In genomic region chr7:126921563-126921962, GRCm38 (mm10) we compare ENCODE assay signal across 17 mouse cellular contexts. TPM values are rescaled to one million over a fixed set of nuclear protein-coding genes. Genes with fewer than 3 reads are reported as not detected.
DNase-seq lines count a peak whose midpoint lies in the region; ATAC-seq lines count a peak whose summit lies in the region.
"Had no signal": no experiment of that assay in that cellular context is flagged by ENCODE, and none has a peak within 500 bp of the region (broad histone marks: within the 10 kb centered on the region; RNA-seq: fewer than 3 reads in every experiment).

No protein-coding gene starts in this region.

- no peak for ATAC-seq in kidney, embryonic 15.5 days (replicated peaks; ENCODE audit: low FRiP score)
- ATAC-seq in neural tube, embryonic 11.5 days (ENCODE audit: insufficient read depth, low FRiP score, low TSS enrichment): no peak
- no peak for ATAC-seq in neural tube, embryonic 15.5 days (ENCODE audit: low FRiP score)
- ATAC-seq in kidney, embryonic 14.5 days (ENCODE audit: low FRiP score, low TSS enrichment): no peak
- ATAC-seq: CD4-positive, CD25-positive, alpha-beta regulatory T cell, adult 4 months had no signal

- H3K4me3 ChIP-seq in kidney, embryonic 15.5 days (replicated peaks): no peak overlapping the region
- peak overlapping the region; percentile 4; the same call in 1 of the 2 replicates for H3K4me3 ChIP-seq in neural tube, embryonic 11.5 days (ENCODE audit: low read depth, low read length)
- no peak overlapping the region for H3K4me3 ChIP-seq in neural tube, embryonic 15.5 days (replicated peaks)
- H3K4me3 ChIP-seq in kidney, embryonic 14.5 days (ENCODE audit: low read length): no peak overlapping the region
- H3K4me3 ChIP-seq: embryonic facial prominence, embryonic 13.5 days; hindbrain, embryonic 15.5 days had no signal

- no peaks in the 10 kb centered on the region for H3K9me3 ChIP-seq in kidney, embryonic 15.5 days (replicated peaks)
- H3K9me3 ChIP-seq in neural tube, embryonic 11.5 days (ENCODE audit: control insufficient read depth, low read length): no peaks in the 10 kb centered on the region
- H3K9me3 ChIP-seq in neural tube, embryonic 15.5 days (replicated peaks): no peaks in the 10 kb centered on the region
- no peaks in the 10 kb centered on the region for H3K9me3 ChIP-seq in kidney, embryonic 14.5 days (ENCODE audit: control insufficient read depth, low read length)
- H3K9me3 ChIP-seq: embryonic facial prominence, embryonic 13.5 days; hindbrain, embryonic 15.5 days had no signal

- no peaks in the 10 kb centered on the region for H3K27me3 ChIP-seq in kidney, embryonic 15.5 days
- no peaks in the 10 kb centered on the region for H3K27me3 ChIP-seq in neural tube, embryonic 11.5 days (ENCODE audit: control insufficient read depth, insufficient read depth, low read length)
- no peaks in the 10 kb centered on the region for H3K27me3 ChIP-seq in neural tube, embryonic 15.5 days (replicated peaks)
- no peaks in the 10 kb centered on the region for H3K27me3 ChIP-seq in kidney, embryonic 14.5 days (ENCODE audit: control insufficient read depth, insufficient read depth, low read length)
- H3K27me3 ChIP-seq: embryonic facial prominence, embryonic 13.5 days; hindbrain, embryonic 15.5 days had no signal

- no peaks in the 10 kb centered on the region for H3K36me3 ChIP-seq in kidney, embryonic 15.5 days
- H3K36me3 ChIP-seq in neural tube, embryonic 11.5 days (ENCODE audit: control insufficient read depth, insufficient read depth, low read length): no peaks in the 10 kb centered on the region
- no peaks in the 10 kb centered on the region for H3K36me3 ChIP-seq in neural tube, embryonic 15.5 days
- H3K36me3 ChIP-seq in kidney, embryonic 14.5 days (ENCODE audit: control insufficient read depth, insufficient read depth, low read length): no peaks in the 10 kb centered on the region
- H3K36me3 ChIP-seq: embryonic facial prominence, embryonic 13.5 days; hindbrain, embryonic 15.5 days had no signal

- peak; percentile 65 for DNase-seq in kidney, adult 11 months
- DNase-seq in neural tube, embryonic 11.5 days (ENCODE audit: low spot score): no peak
- peak; percentile 14 for DNase-seq in yolk sac, embryonic 10.5 days (ENCODE audit: low spot score)
- DNase-seq in urinary bladder, adult 18-20 months (ENCODE audit: low spot score in 2 of 2): no peak
- DNase-seq: adrenal gland, postnatal 36 days; cerebellum, postnatal 25 days; gastrocnemius, postnatal 36 days; left cerebral cortex, postnatal 4 days; right cerebral cortex, postnatal 25 days had no signal

- H3K27ac ChIP-seq in kidney, embryonic 15.5 days: no peak overlapping the region; the same call in 1 of the 2 replicates
- H3K27ac ChIP-seq in neural tube, embryonic 11.5 days (ENCODE audit: low read depth, low read length): no peak overlapping the region
- H3K27ac ChIP-seq in neural tube, embryonic 15.5 days (replicated peaks): no peak overlapping the region
- H3K27ac ChIP-seq in kidney, embryonic 14.5 days (ENCODE audit: low read depth, low read length): 0 out of 2 replicates have a peak overlapping the region, but pooled peaks have one; percentile 7
- H3K27ac ChIP-seq: embryonic facial prominence, embryonic 13.5 days; hindbrain, embryonic 15.5 days had no signal

- H3K4me1 ChIP-seq in kidney, embryonic 15.5 days: peaks cover 14% of the 10 kb centered on the region; the same call in 1 of the 2 replicates
- H3K4me1 ChIP-seq in neural tube, embryonic 11.5 days (ENCODE audit: control insufficient read depth, insufficient read depth, low read length): peaks cover 4% of the 10 kb centered on the region; the same call in 1 of the 2 replicates
- H3K4me1 ChIP-seq in neural tube, embryonic 15.5 days: peaks cover 5% of the 10 kb centered on the region; the same call in 1 of the 2 replicates
- H3K4me1 ChIP-seq in kidney, embryonic 14.5 days (ENCODE audit: control insufficient read depth, insufficient read depth, low read length): no peaks in the 10 kb centered on the region

- H3K4me2 ChIP-seq in kidney, embryonic 15.5 days: no peak overlapping the region
- H3K4me2 ChIP-seq in neural tube, embryonic 11.5 days (ENCODE audit: low read depth): peak overlapping the region; percentile 30; the same call in 1 of the 2 replicates
- no peak overlapping the region for H3K4me2 ChIP-seq in neural tube, embryonic 15.5 days
- H3K4me2 ChIP-seq in kidney, embryonic 14.5 days (replicated peaks; ENCODE audit: low read depth, low read length): no peak overlapping the region
- H3K4me2 ChIP-seq: embryonic facial prominence, embryonic 13.5 days; hindbrain, embryonic 15.5 days had no signal

- no peak overlapping the region for H3K9ac ChIP-seq in kidney, embryonic 15.5 days
- no peak overlapping the region; the same call in 1 of the 2 replicates for H3K9ac ChIP-seq in neural tube, embryonic 11.5 days (ENCODE audit: low read length)
- no peak overlapping the region for H3K9ac ChIP-seq in neural tube, embryonic 15.5 days (replicated peaks)
- H3K9ac ChIP-seq in kidney, embryonic 14.5 days (ENCODE audit: low read depth, low read length): no peak overlapping the region
- H3K9ac ChIP-seq: embryonic facial prominence, embryonic 13.5 days; hindbrain, embryonic 15.5 days had no signal

- 55% methylated on average over 2 of the region's 2 CpGs for WGBS in kidney, embryonic 15.5 days
- 78% methylated on average over 2 of the region's 2 CpGs for WGBS in neural tube, embryonic 11.5 days
- WGBS in neural tube, embryonic 15.5 days: 55% methylated on average over 2 of the region's 2 CpGs
- WGBS in kidney, embryonic 14.5 days: 67% methylated on average over 2 of the region's 2 CpGs

RNA-seq across cellular contexts. Expression of gene Tmem219, which starts 1.2 kb away (rescaled TPM):
- polyA plus RNA-seq in kidney, embryonic 15.5 days (2015; fragmentation: Nextera tagmentation; extraction: Ambion mirVana): 28.5 and 31.6 TPM in 2 replicates
- polyA plus RNA-seq in neural tube, embryonic 11.5 days (2014; fragmentation: Nextera tagmentation; extraction: Ambion mirVana): 19.7 and 20.0 TPM in 2 replicates
- polyA plus RNA-seq in neural tube, embryonic 15.5 days (2015; fragmentation: Nextera tagmentation; extraction: Ambion mirVana): 30.9 and 31.1 TPM in 2 replicates
- polyA plus RNA-seq in kidney, embryonic 14.5 days (2014; fragmentation: Nextera tagmentation; extraction: Ambion mirVana): 27.4 and 30.5 TPM in 2 replicates

RNA-seq across cellular contexts. Expression of gene Kctd13, which starts 7.1 kb away (rescaled TPM):
- 15.5 and 17.0 TPM in 2 replicates for polyA plus RNA-seq in kidney, embryonic 15.5 days (2015; fragmentation: Nextera tagmentation; extraction: Ambion mirVana)
- polyA plus RNA-seq in neural tube, embryonic 11.5 days (2014; fragmentation: Nextera tagmentation; extraction: Ambion mirVana): 33.4 and 35.6 TPM in 2 replicates
- polyA plus RNA-seq in neural tube, embryonic 15.5 days (2015; fragmentation: Nextera tagmentation; extraction: Ambion mirVana): 102 and 121 TPM in 2 replicates
- 13.1 and 19.4 TPM in 2 replicates for polyA plus RNA-seq in kidney, embryonic 14.5 days (2014; fragmentation: Nextera tagmentation; extraction: Ambion mirVana)

RNA-seq across cellular contexts. Expression of gene Asphd1, which starts 27.8 kb away (rescaled TPM):
- polyA plus RNA-seq in kidney, embryonic 15.5 days (2015; fragmentation: Nextera tagmentation; extraction: Ambion mirVana): 0.21 TPM in 1 of 2 replicates, not detected in the other
- polyA plus RNA-seq in neural tube, embryonic 11.5 days (2014; fragmentation: Nextera tagmentation; extraction: Ambion mirVana): 0.82 and 0.87 TPM in 2 replicates
- polyA plus RNA-seq in neural tube, embryonic 15.5 days (2015; fragmentation: Nextera tagmentation; extraction: Ambion mirVana): 8.9 and 11.7 TPM in 2 replicates
- polyA plus RNA-seq in kidney, embryonic 14.5 days (2014; fragmentation: Nextera tagmentation; extraction: Ambion mirVana): 0.16 and 0.34 TPM in 2 replicates
- polyA plus RNA-seq: heart, embryonic 14.5 days; thymus, postnatal 0 days had no signal

RNA-seq across cellular contexts. Expression of gene Sez6l2, which starts 28.8 kb away (rescaled TPM):
- polyA plus RNA-seq in kidney, embryonic 15.5 days (2015; fragmentation: Nextera tagmentation; extraction: Ambion mirVana): 1.3 and 2.5 TPM in 2 replicates
- 10.0 and 13.5 TPM in 2 replicates for polyA plus RNA-seq in neural tube, embryonic 11.5 days (2014; fragmentation: Nextera tagmentation; extraction: Ambion mirVana)
- 51.6 and 56.9 TPM in 2 replicates for polyA plus RNA-seq in neural tube, embryonic 15.5 days (2015; fragmentation: Nextera tagmentation; extraction: Ambion mirVana)
- 1.1 and 1.7 TPM in 2 replicates for polyA plus RNA-seq in kidney, embryonic 14.5 days (2014; fragmentation: Nextera tagmentation; extraction: Ambion mirVana)

RNA-seq across cellular contexts. Expression of gene Taok2, which starts 37.1 kb away (rescaled TPM):
- 45.8 and 54.2 TPM in 2 replicates for polyA plus RNA-seq in kidney, embryonic 15.5 days (2015; fragmentation: Nextera tagmentation; extraction: Ambion mirVana)
- polyA plus RNA-seq in neural tube, embryonic 11.5 days (2014; fragmentation: Nextera tagmentation; extraction: Ambion mirVana): 33.2 and 34.0 TPM in 2 replicates
- polyA plus RNA-seq in neural tube, embryonic 15.5 days (2015; fragmentation: Nextera tagmentation; extraction: Ambion mirVana): 52.4 and 55.2 TPM in 2 replicates
- polyA plus RNA-seq in kidney, embryonic 14.5 days (2014; fragmentation: Nextera tagmentation; extraction: Ambion mirVana): 24.9 and 29.2 TPM in 2 replicates

Comparison
In these comparisons a context has a peak if more than half of its experiments do, and no peak if none do; other contexts are left out.
1. DNase-seq: peak in kidney, adult 11 months (single experiment) and yolk sac, embryonic 10.5 days (single experiment); none in neural tube, embryonic 11.5 days (single experiment) and urinary bladder, adult 18-20 months (0 of 2).